In the genomic region with DNA sequence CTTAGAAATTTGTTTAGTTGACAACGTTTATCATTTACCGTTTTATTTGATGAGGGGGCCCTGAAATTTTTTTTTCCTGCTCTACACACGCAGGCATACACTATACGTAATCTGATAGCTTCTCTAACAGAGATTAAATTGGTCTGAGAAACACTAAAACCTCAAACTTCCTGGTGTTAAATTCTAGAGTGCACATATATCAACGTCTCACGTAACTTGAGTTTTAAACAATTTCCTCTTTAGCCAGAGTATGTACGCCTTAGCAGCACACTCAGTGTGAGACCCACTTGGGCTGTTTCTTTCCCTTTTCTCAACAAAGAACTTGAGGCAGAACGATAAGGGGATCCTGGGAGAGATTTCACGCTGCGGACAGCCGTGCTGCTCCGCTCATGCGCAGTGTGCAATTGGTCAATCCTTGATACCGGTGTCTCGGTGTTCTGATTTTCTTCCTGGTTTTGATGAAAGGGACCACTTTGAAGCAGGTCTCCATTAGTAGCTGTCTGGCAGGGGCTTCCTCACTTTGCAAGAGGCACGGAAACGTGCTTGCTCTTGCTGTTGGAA, we compare ENCODE assay signal across 14 mouse cellular contexts. TPM values are rescaled to one million over a fixed set of nuclear protein-coding genes. Genes with fewer than 3 reads are reported as not detected.
DNase-seq lines count a peak whose midpoint lies in the region; ATAC-seq lines count a peak whose summit lies in the region.
"Had no signal": no experiment of that assay in that cellular context is flagged by ENCODE, and none has a peak within 500 bp of the region (broad histone marks: within the 10 kb centered on the region; RNA-seq: fewer than 3 reads in every experiment).

No protein-coding gene starts in this region.

- no peak for DNase-seq in kidney, adult 9 months
- peak; percentile 8 for DNase-seq in CD4-positive, CD25-positive, alpha-beta regulatory T cell, adult 2 months (ENCODE audit: low read depth, low spot score)
- DNase-seq in thymus, postnatal 36 days = no peak
- no peak for DNase-seq in adrenal gland, postnatal 4 days (ENCODE audit: low spot score in 2 of 2)
- no peak for DNase-seq in adrenal gland, adult 18-20 months (ENCODE audit: low spot score in 2 of 2)
- DNase-seq: adrenal gland, postnatal 25 days; kidney, postnatal 10 days had no signal

- WGBS in kidney, embryonic 15.5 days = 42% methylated on average over 17 of the region's 17 CpGs
- WGBS in limb, embryonic 12.5 days = 37% methylated on average over 17 of the region's 17 CpGs

- H3K9ac ChIP-seq in kidney, embryonic 15.5 days = no peak overlapping the region
- 0 out of 2 replicates have a peak overlapping the region, but pooled peaks have one; percentile 18 for H3K9ac ChIP-seq in limb, embryonic 12.5 days (replicated peaks)
- H3K9ac ChIP-seq: liver, embryonic 15.5 days had no signal

- H3K9me3 ChIP-seq in kidney, embryonic 15.5 days (replicated peaks) = no peaks in the 10 kb centered on the region
- H3K9me3 ChIP-seq in limb, embryonic 12.5 days = no peaks in the 10 kb centered on the region
- H3K9me3 ChIP-seq: liver, embryonic 15.5 days had no signal

- peak overlapping the region; percentile 48 for H3K4me2 ChIP-seq in kidney, embryonic 15.5 days
- H3K4me2 ChIP-seq in limb, embryonic 12.5 days = peak overlapping the region; percentile 36
- H3K4me2 ChIP-seq: liver, embryonic 15.5 days had no signal

- H3K4me1 ChIP-seq in kidney, embryonic 15.5 days = peaks cover 23% of the 10 kb centered on the region
- H3K4me1 ChIP-seq in limb, embryonic 12.5 days (replicated peaks) = peaks cover 55% of the 10 kb centered on the region
- H3K4me1 ChIP-seq: liver, embryonic 15.5 days had no signal

- H3K27ac ChIP-seq in kidney, embryonic 15.5 days = peak overlapping the region; percentile 62; the same call in 1 of the 2 replicates
- peak overlapping the region; percentile 89 for H3K27ac ChIP-seq in limb, embryonic 12.5 days
- H3K27ac ChIP-seq: liver, embryonic 15.5 days had no signal

- peak overlapping the region; percentile 12 for H3K4me3 ChIP-seq in kidney, embryonic 15.5 days (replicated peaks)
- no peak overlapping the region for H3K4me3 ChIP-seq in limb, embryonic 12.5 days (replicated peaks)
- H3K4me3 ChIP-seq: liver, embryonic 15.5 days had no signal

- ATAC-seq in kidney, embryonic 15.5 days (replicated peaks; ENCODE audit: low FRiP score) = no peak; the same call in 1 of the 2 replicates
- peak; percentile 67 for ATAC-seq in common myeloid progenitor, adult 5-6 weeks (replicated peaks; ENCODE audit: low read depth, poor library complexity, severe bottlenecking)
- ATAC-seq in limb, embryonic 12.5 days (ENCODE audit: insufficient number of reproducible peaks, insufficient read depth, low FRiP score, low TSS enrichment, low read depth) = no peak

- no peaks in the 10 kb centered on the region for H3K36me3 ChIP-seq in kidney, embryonic 15.5 days
- no peaks in the 10 kb centered on the region for H3K36me3 ChIP-seq in limb, embryonic 12.5 days
- H3K36me3 ChIP-seq: liver, embryonic 15.5 days had no signal

- no peaks in the 10 kb centered on the region for H3K27me3 ChIP-seq in kidney, embryonic 15.5 days
- H3K27me3 ChIP-seq in limb, embryonic 12.5 days = no peaks in the 10 kb centered on the region
- H3K27me3 ChIP-seq: liver, embryonic 15.5 days had no signal

RNA-seq across cellular contexts. Expression of a gene that starts 45.5 kb away (rescaled TPM):
- polyA plus RNA-seq in kidney, embryonic 15.5 days (2015; fragmentation: Nextera tagmentation; extraction: Ambion mirVana) = not detected in 2 replicates
- total RNA-seq in common myeloid progenitor, adult 5-6 weeks (2017) = not detected in 2 replicates
- not detected in 2 replicates for polyA plus RNA-seq in limb, embryonic 12.5 days (2016; fragmentation: Nextera tagmentation; extraction: Ambion mirVana)
- not detected for total RNA-seq in adrenal gland, postnatal 4 days (2021)
- total RNA-seq in adrenal gland, adult 18-20 months (2021) = not detected
- total RNA-seq: adrenal gland, postnatal 25 days; gastrocnemius, adult 18-20 months; MEL; neutrophil, adult 5-6 weeks had no signal
- polyA plus RNA-seq: liver, embryonic 15.5 days had no signal
